Mouse (Mus musculus) ES-E14 (cell line): ENCODE results near the gene B230217C12Rik. TPM values are rescaled to one million over a fixed set of nuclear protein-coding genes. Genes with fewer than 3 reads are reported as not detected.

Experiments used
- DNase-seq: peaks from one replicate; pipeline ENCODE4 v3.0.0-alpha.2; 2013; ENCODE audit warnings: low read depth, low spot score
- H3K27ac ChIP-seq: 2 replicates; pipeline ENCODE4 v1.5.1; 2012; ENCODE audit warnings: low read depth, mild to moderate bottlenecking, low read length, moderate library complexity, mixed read lengths; ENCODE audit not compliant: poor library complexity, insufficient read depth, severe bottlenecking
- H3K36me3 ChIP-seq: 2 replicates; pipeline ENCODE4 v1.6.1; 2012; ENCODE audit warnings: mild to moderate bottlenecking, low read length, moderate library complexity, mixed read lengths; ENCODE audit not compliant: control insufficient read depth, poor library complexity, insufficient read depth, severe bottlenecking
- H3K4me1 ChIP-seq, 2 experiments: fragments of 150-350 bp in 1 of 2; sonication (generic) in 1 of 2; 2 replicates each; pipeline ENCODE4 v1.6.1; 2012; ENCODE audit warnings: low read length in 2 of 2, mild to moderate bottlenecking in 1 of 2, mixed read lengths in 1 of 2; ENCODE audit not compliant: control insufficient read depth in 2 of 2, insufficient read depth in 2 of 2, poor library complexity in 1 of 2
- H3K4me3 ChIP-seq, 2 experiments: fragments of 150-350 bp in 1 of 2; sonication (generic) in 1 of 2; 2 replicates each; pipeline ENCODE4 v1.5.1; 2012; ENCODE audit warnings: low read length in 2 of 2, low read depth in 1 of 2, mild to moderate bottlenecking in 1 of 2, mixed read lengths in 1 of 2; ENCODE audit not compliant: insufficient read depth in 1 of 2, poor library complexity in 1 of 2, severe bottlenecking in 1 of 2
- H3K9ac ChIP-seq: 2 replicates; pipeline ENCODE4 v1.6.1; 2012; ENCODE audit warnings: low read depth, mild to moderate bottlenecking, low read length, mixed read lengths; ENCODE audit not compliant: poor library complexity, insufficient read depth, severe bottlenecking
- H3K9me3 ChIP-seq: fragments of 150-350 bp; sonication (generic); 2 replicates; pipeline ENCODE4 v1.6.1; 2012; ENCODE audit warnings: low read depth, mild to moderate bottlenecking, low read length; ENCODE audit not compliant: control insufficient read depth, insufficient read depth
- CHD2 ChIP-seq: IDR thresholded peaks from 2 replicates; pipeline ENCODE4 v1.6.1; 2014; ENCODE audit warnings: mild to moderate bottlenecking, low read depth, low read length, inconsistent platforms
- HCFC1 ChIP-seq: IDR thresholded peaks from 2 replicates; pipeline ENCODE4 v1.6.1; 2012; ENCODE audit warnings: low read length, inconsistent platforms, borderline replicate concordance; ENCODE audit not compliant: insufficient read depth
- MAFK ChIP-seq: IDR thresholded peaks from 2 replicates; pipeline ENCODE4 v1.6.1; 2014; ENCODE audit warnings: mild to moderate bottlenecking, low read depth, low read length, inconsistent platforms; ENCODE audit not compliant: insufficient read depth
- ZC3H11A ChIP-seq: IDR thresholded peaks from 2 replicates; pipeline ENCODE4 v1.6.1; 2012; ENCODE audit warnings: low read depth, mild to moderate bottlenecking, inconsistent platforms, low read length, borderline replicate concordance
- ZNF384 ChIP-seq: IDR thresholded peaks from 2 replicates; pipeline ENCODE4 v1.6.1; 2012; ENCODE audit warnings: low read depth, low read length, inconsistent platforms
- in situ Hi-C, 2 experiments: fragments of 600-800 bp; cut with MboI; formaldehyde crosslinking; loops; one replicate each; pipeline ENCODE4 v1.15.1; 2025; ENCODE audit warnings: low sequenced_read_pairs in 2 of 2, inconsistent platforms in 1 of 2; ENCODE audit not compliant: unreplicated experiment in 2 of 2
- total RNA-seq: library from RNA; depleted of rRNA; stranded (reverse); fragments of 300-350 nt; gene quantifications from 2 replicates; pipeline ENCODE4 v1.2.3, GENCODE M21; 2012

B230217C12Rik gene
- total RNA-seq, 1 experiment = 4.1 TPM

DNA sequence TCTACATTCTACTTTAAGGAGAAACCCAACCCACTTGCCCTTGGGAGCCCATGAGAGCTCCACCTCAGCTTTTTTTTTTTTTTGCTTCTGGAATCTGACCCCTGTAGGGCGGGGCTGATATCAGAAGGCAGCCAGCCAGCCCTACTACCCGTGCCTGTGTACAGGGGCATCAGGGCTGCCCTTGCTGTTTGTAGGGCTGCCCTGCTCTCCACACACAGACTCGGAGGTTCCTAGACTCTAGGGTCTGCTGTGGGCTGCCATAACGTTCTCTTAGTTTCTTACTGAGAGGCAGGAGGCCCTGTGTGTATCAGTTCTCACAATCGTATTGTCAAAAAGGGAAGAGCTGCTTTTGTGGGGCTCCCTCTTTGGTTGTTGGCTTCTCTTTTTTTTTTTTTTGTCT lies 23.2 kb upstream of the B230217C12Rik start:
- peaks cover 17 to 52% of the 10 kb centered on the region in 2 experiments for H3K4me1 ChIP-seq
- no peak for DNase-seq
- no peaks in the 10 kb centered on the region for H3K9me3 ChIP-seq
- H3K27ac ChIP-seq = peak overlapping the region; percentile 70; the same call in 1 of the 2 replicates
- peaks cover 55% of the 10 kb centered on the region for H3K36me3 ChIP-seq
- in situ Hi-C loops = no loop called here
- H3K4me3 ChIP-seq = no peak overlapping the region
- H3K9ac ChIP-seq = no peak overlapping the region
- TF ChIP-seq CHD2 (no peak), HCFC1 (no peak), MAFK (no peak), ZNF384 (peak; percentile 95)

DNA sequence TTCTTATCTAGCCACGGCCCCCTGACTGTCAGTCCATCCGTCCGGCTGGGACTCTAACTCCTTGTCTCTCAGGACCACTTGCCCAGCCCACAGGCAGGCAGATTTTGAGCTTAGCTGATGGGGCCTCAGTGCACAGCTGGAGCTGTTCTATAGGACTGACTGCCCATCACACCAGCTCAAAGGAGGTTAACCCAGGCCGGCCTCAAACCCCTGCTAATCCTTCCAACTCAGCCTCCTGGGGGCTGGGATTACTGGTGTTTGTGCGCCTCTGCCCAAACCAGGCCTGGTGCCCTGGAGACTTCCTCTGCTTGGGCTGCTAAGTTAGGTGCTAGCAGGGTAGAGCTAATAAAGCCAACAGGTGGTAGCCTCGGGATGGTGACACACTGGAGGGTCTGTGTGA lies 22.6 kb upstream of the B230217C12Rik start:
- H3K4me3 ChIP-seq = no peak overlapping the region
- in situ Hi-C loops = no loop called here
- no peak for TF ChIP-seq ZNF384
- no peak overlapping the region; the same call in 1 of the 2 replicates for H3K27ac ChIP-seq
- H3K36me3 ChIP-seq = peaks cover 58% of the 10 kb centered on the region
- H3K9me3 ChIP-seq = no peaks in the 10 kb centered on the region
- peaks cover 15 to 50% of the 10 kb centered on the region in 2 experiments for H3K4me1 ChIP-seq
- no peak for DNase-seq
- 0 out of 2 replicates have a peak overlapping the region, but pooled peaks have one; percentile 2 for H3K9ac ChIP-seq

DNA sequence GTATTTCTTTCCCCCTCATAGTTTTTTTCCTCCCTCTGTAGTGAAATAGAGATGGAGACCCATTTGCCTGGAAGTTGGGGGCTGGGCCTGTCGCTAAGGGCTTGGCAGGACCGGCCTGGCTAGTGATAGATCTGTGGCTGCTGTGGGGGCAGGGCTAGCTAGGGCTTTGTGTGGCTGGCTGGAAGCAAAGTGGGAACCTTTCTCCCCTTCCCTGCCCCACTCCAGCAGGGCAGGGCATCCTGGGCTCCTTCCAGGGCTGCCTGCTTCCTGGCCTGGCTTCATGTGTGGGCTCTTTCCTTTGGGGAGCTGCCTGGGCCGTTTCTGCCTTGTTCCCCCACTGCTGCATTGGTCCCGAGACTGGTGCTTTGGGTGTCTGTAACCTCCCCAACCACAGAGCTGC lies 22.0 kb upstream of the B230217C12Rik start:
- Histone ChIP-seq H3K36me3 (peaks cover 56% of the 10 kb centered on the region), H3K27ac (no peak overlapping the region), H3K4me1 (peaks cover 14 to 47% of the 10 kb centered on the region in 2 experiments), H3K9me3 (no peaks in the 10 kb centered on the region), H3K4me3 (no peak overlapping the region), H3K9ac (0 out of 2 replicates have a peak overlapping the region, but pooled peaks have one; percentile 2)
- no peak for DNase-seq
- in situ Hi-C loops = no loop called here
- TF ChIP-seq CHD2 = no peak
- no peak for TF ChIP-seq ZNF384
- no peak for TF ChIP-seq HCFC1
- TF ChIP-seq MAFK = no peak
- no peak for TF ChIP-seq ZC3H11A

DNA sequence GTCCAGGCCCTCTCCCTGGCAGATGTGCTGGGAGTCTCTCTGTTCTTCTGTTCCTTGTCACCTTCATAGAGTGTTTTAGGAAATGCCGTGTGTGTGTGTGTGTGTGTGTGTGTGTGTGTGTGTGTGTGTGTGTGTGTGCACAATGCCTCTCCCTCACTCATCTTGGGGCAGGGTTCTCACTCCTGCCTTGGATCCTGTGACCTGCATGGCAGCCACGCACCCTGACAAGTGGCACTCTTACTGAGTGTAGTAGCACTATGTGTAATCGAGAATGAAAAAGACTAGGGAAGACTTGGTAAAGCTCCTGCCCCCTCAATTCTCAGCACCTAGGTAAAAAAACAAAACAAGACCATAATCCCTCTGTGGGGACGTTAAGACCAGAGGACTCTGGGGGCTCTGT lies 21.5 kb upstream of the B230217C12Rik start:
- no peak overlapping the region for H3K9ac ChIP-seq
- DNase-seq = no peak
- H3K36me3 ChIP-seq = peaks cover 53% of the 10 kb centered on the region
- no peaks in the 10 kb centered on the region for H3K9me3 ChIP-seq
- H3K27ac ChIP-seq = no peak overlapping the region
- H3K4me3 ChIP-seq = no peak overlapping the region
- peaks cover 14 to 45% of the 10 kb centered on the region in 2 experiments for H3K4me1 ChIP-seq
- TF ChIP-seq ZNF384 = no peak
- in situ Hi-C loops = no loop called here

DNA sequence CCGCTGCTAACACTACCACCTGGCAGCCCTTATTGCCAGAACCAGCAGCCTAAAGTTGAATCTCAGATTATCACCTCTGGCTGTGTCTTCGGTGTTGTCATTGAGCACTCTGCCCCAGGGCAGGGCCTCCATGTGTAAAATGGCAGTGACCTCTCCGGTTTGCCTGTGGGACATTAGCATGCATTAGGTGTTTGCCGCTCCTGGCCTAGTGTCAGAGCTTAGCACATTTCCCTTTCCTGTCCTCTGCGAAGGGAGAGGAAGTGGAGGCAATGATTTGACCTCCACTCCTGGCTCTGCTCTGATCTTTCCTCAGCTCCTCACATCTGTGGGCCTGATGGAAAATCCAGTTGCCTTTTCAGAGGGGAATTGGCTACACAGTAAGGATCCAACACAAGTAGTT lies 20.7 kb upstream of the B230217C12Rik start:
- Histone ChIP-seq H3K4me1 (peaks cover 14 to 42% of the 10 kb centered on the region in 2 experiments), H3K9me3 (no peaks in the 10 kb centered on the region), H3K36me3 (peaks cover 53% of the 10 kb centered on the region), H3K27ac (0 out of 2 replicates have a peak overlapping the region, but pooled peaks have one; percentile 2), H3K9ac (no peak overlapping the region), H3K4me3 (no peak overlapping the region)
- TF ChIP-seq HCFC1 (no peak), MAFK (no peak), ZC3H11A (no peak), CHD2 (no peak), ZNF384 (no peak)
- in situ Hi-C loops = no loop called here
- no peak for DNase-seq
